9 mouse cellular contexts compared by ENCODE assay signal in genomic region chr3:63610113-63610919, GRCm38 (mm10).
DNase-seq lines count a peak whose midpoint lies in the region; ATAC-seq and TF ChIP-seq lines count a peak whose summit lies in the region.
"Had no signal": no experiment of that assay in that cellular context is flagged by ENCODE, and none has a peak within 500 bp of the region (broad histone marks: within the 10 kb centered on the region; RNA-seq: fewer than 3 reads in every experiment).

No protein-coding gene starts in this region.

- no peak for DNase-seq in forebrain, embryonic 11.5 days (ENCODE audit: low spot score)
- no peak for DNase-seq in lung, postnatal 4 days
- no peak for DNase-seq in midbrain, postnatal 0 days (ENCODE audit: low spot score)
- DNase-seq in adrenal gland, postnatal 4 days (ENCODE audit: low spot score in 2 of 2) = no peak
- DNase-seq: cerebellum, adult 9-11 months had no signal

- H3K9me3 ChIP-seq in forebrain, embryonic 11.5 days (ENCODE audit: control insufficient read depth, low read length) = no peaks in the 10 kb centered on the region
- H3K9me3 ChIP-seq in forebrain, embryonic 16.5 days (ENCODE audit: control insufficient read depth, low read length) = no peaks in the 10 kb centered on the region
- H3K9me3 ChIP-seq in lung, embryonic 15.5 days = no peaks in the 10 kb centered on the region
- H3K9me3 ChIP-seq in hindbrain, embryonic 13.5 days = no peaks in the 10 kb centered on the region
- no peaks in the 10 kb centered on the region for H3K9me3 ChIP-seq in midbrain, postnatal 0 days (ENCODE audit: low read length)

- no peak overlapping the region for H3K27ac ChIP-seq in forebrain, embryonic 11.5 days (ENCODE audit: low read depth, low read length)
- no peak overlapping the region for H3K27ac ChIP-seq in forebrain, embryonic 16.5 days (ENCODE audit: low read length)
- H3K27ac ChIP-seq in lung, embryonic 15.5 days = no peak overlapping the region
- H3K27ac ChIP-seq in hindbrain, embryonic 13.5 days = no peak overlapping the region
- no peak overlapping the region for H3K27ac ChIP-seq in midbrain, postnatal 0 days (ENCODE audit: low read depth, low read length)

- peak; percentile 62 for ATAC-seq in forebrain, embryonic 11.5 days (replicated peaks; ENCODE audit: low FRiP score)
- ATAC-seq in forebrain, embryonic 16.5 days = no peak
- peak; percentile 8 for ATAC-seq in lung, embryonic 15.5 days (ENCODE audit: borderline replicate concordance, extremely low read depth, low FRiP score, low TSS enrichment)
- 0 out of 2 replicates have a peak, but pooled peaks have one; percentile 34 for ATAC-seq in hindbrain, embryonic 13.5 days (ENCODE audit: low FRiP score)
- peak; percentile 45; the same call in 1 of the 2 replicates for ATAC-seq in midbrain, postnatal 0 days (ENCODE audit: low FRiP score)
- no peak for ATAC-seq in megakaryocyte progenitor cell, adult 5-6 weeks (replicated peaks; ENCODE audit: poor library complexity)

- H3K27me3 ChIP-seq in forebrain, embryonic 11.5 days (ENCODE audit: control insufficient read depth, insufficient read depth, low read length) = no peaks in the 10 kb centered on the region
- H3K27me3 ChIP-seq in forebrain, embryonic 16.5 days (replicated peaks; ENCODE audit: control insufficient read depth, insufficient read depth, low read length) = no peaks in the 10 kb centered on the region
- H3K27me3 ChIP-seq in lung, embryonic 15.5 days = no peaks in the 10 kb centered on the region
- H3K27me3 ChIP-seq in hindbrain, embryonic 13.5 days = no peaks in the 10 kb centered on the region
- H3K27me3 ChIP-seq in midbrain, postnatal 0 days (ENCODE audit: insufficient read depth, low read length) = no peaks in the 10 kb centered on the region

- H3K4me1 ChIP-seq in forebrain, embryonic 11.5 days (replicated peaks; ENCODE audit: control insufficient read depth, insufficient read depth, low read length) = peaks cover 3% of the 10 kb centered on the region; the same call in 1 of the 2 replicates
- H3K4me1 ChIP-seq in forebrain, embryonic 16.5 days (replicated peaks; ENCODE audit: control insufficient read depth, insufficient read depth, low read length) = 0 out of 2 replicates have a peak, but pooled peaks cover 4% of the 10 kb centered on the region
- no peaks in the 10 kb centered on the region for H3K4me1 ChIP-seq in lung, embryonic 15.5 days
- H3K4me1 ChIP-seq in hindbrain, embryonic 13.5 days (replicated peaks) = peaks cover 18% of the 10 kb centered on the region; the same call in 1 of the 2 replicates
- peaks cover 14% of the 10 kb centered on the region; the same call in 1 of the 2 replicates for H3K4me1 ChIP-seq in midbrain, postnatal 0 days (ENCODE audit: insufficient read depth, low read length)

- TF ChIP-seq CTCF in midbrain, postnatal 0 days (IDR thresholded peaks at IDR 0.05) = no peak

- no peak overlapping the region for H3K4me3 ChIP-seq in forebrain, embryonic 11.5 days (ENCODE audit: low read depth, low read length)
- H3K4me3 ChIP-seq in forebrain, embryonic 16.5 days (replicated peaks; ENCODE audit: low read length) = no peak overlapping the region
- H3K4me3 ChIP-seq in lung, embryonic 15.5 days = no peak overlapping the region; the same call in 1 of the 2 replicates
- no peak overlapping the region for H3K4me3 ChIP-seq in hindbrain, embryonic 13.5 days
- no peak overlapping the region for H3K4me3 ChIP-seq in midbrain, postnatal 0 days (ENCODE audit: low read depth, low read length)

- no peak overlapping the region for H3K9ac ChIP-seq in forebrain, embryonic 11.5 days (ENCODE audit: low read length)
- H3K9ac ChIP-seq in forebrain, embryonic 16.5 days (replicated peaks; ENCODE audit: low read depth, low read length) = no peak overlapping the region
- H3K9ac ChIP-seq in lung, embryonic 15.5 days = no peak overlapping the region
- no peak overlapping the region for H3K9ac ChIP-seq in hindbrain, embryonic 13.5 days
- H3K9ac ChIP-seq in midbrain, postnatal 0 days (replicated peaks; ENCODE audit: low read length, poor library complexity, severe bottlenecking) = no peak overlapping the region

- no peaks in the 10 kb centered on the region for H3K36me3 ChIP-seq in forebrain, embryonic 11.5 days (ENCODE audit: control insufficient read depth, insufficient read depth, low read length)
- no peaks in the 10 kb centered on the region for H3K36me3 ChIP-seq in forebrain, embryonic 16.5 days (ENCODE audit: control insufficient read depth, insufficient read depth)
- no peaks in the 10 kb centered on the region for H3K36me3 ChIP-seq in lung, embryonic 15.5 days
- H3K36me3 ChIP-seq in hindbrain, embryonic 13.5 days = no peaks in the 10 kb centered on the region
- no peaks in the 10 kb centered on the region for H3K36me3 ChIP-seq in midbrain, postnatal 0 days (ENCODE audit: insufficient read depth, low read length)

- 42% methylated on average over 5 of the region's 5 CpGs for WGBS in forebrain, embryonic 11.5 days
- 30% methylated on average over 5 of the region's 5 CpGs for WGBS in forebrain, embryonic 16.5 days
- 21% methylated on average over 5 of the region's 5 CpGs for WGBS in lung, embryonic 15.5 days
- whole genome bisulfite sequencing in hindbrain, embryonic 13.5 days = 36% methylated on average over 5 of the region's 5 CpGs
- WGBS in midbrain, postnatal 0 days = 35% methylated on average over 5 of the region's 5 CpGs

- no peak overlapping the region for H3K4me2 ChIP-seq in forebrain, embryonic 11.5 days (ENCODE audit: low read depth, low read length, severe bottlenecking)
- H3K4me2 ChIP-seq in forebrain, embryonic 16.5 days (ENCODE audit: low read length) = no peak overlapping the region
- peak overlapping the region; percentile 37 for H3K4me2 ChIP-seq in lung, embryonic 15.5 days
- no peak overlapping the region for H3K4me2 ChIP-seq in hindbrain, embryonic 13.5 days
- H3K4me2 ChIP-seq in midbrain, postnatal 0 days (ENCODE audit: low read depth, low read length, poor library complexity, severe bottlenecking) = no peak overlapping the region

Comparison
In these comparisons a context has a peak if more than half of its experiments do, and no peak if none do; other contexts are left out.
1. ATAC-seq: peak in forebrain, embryonic 11.5 days (single experiment), lung, embryonic 15.5 days (single experiment), hindbrain, embryonic 13.5 days (single experiment) and midbrain, postnatal 0 days (single experiment); none in forebrain, embryonic 16.5 days (single experiment) and megakaryocyte progenitor cell, adult 5-6 weeks (single experiment).